Mouse (Mus musculus) olfactory bulb, adult 2 months (tissue): Measurements from ENCODE around the gene Stra6.

Experiments used
- CTCF ChIP-seq: fragments of 200-500 bp; IDR thresholded peaks from 2 replicates; pipeline ENCODE4 v1.5.1; 2012; ENCODE audit warnings: low read depth, mild to moderate bottlenecking, low read length, moderate library complexity; ENCODE audit not compliant: insufficient read depth
- POLR2A ChIP-seq: fragments of 200-500 bp; IDR thresholded peaks from 2 replicates; pipeline ENCODE4 v1.6.1; 2012; ENCODE audit warnings: mild to moderate bottlenecking, low read depth, low read length, moderate library complexity; ENCODE audit not compliant: insufficient read depth

GRCm38 (mm10) chr9:58125811-58126210 is 62.2 kb downstream of the Stra6 start:
- no peak for TF ChIP-seq CTCF
- no peak for TF ChIP-seq POLR2A
